ENCODE assay signal across 11 mouse cellular contexts in the genomic region with DNA sequence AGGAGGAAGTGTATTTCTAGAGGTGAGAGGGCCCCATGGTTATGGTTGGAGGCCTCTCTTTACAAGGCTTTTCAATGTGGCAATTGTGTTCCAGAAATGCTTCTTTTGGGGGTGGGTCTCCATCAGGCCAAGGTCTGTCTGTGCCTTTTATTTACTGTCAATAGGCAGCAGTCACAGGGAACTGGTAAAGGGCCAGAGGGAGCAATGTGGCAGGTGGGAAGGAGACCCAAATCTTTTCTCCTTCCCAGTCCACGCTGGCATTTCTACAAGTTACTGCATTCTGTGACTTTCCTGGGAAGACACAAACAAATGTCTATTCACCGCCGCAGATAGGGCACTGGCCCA.
A peak's percentile ranks its signal among the peaks of the same experiment; 100 is the strongest.
DNase-seq lines count a peak whose midpoint lies in the region; ATAC-seq lines count a peak whose summit lies in the region.
"Had no signal": no experiment of that assay in that cellular context is flagged by ENCODE, and none has a peak within 500 bp of the region (broad histone marks: within the 10 kb centered on the region; RNA-seq: fewer than 3 reads in every experiment).

No protein-coding gene starts in this region.

- peak; percentile 58 to 65 for DNase-seq in cerebellum, postnatal 10 days
- DNase-seq in cerebellum, adult 9-10 months, result no peak
- DNase-seq in embryonic facial prominence, embryonic 14.5 days (ENCODE audit: low spot score), result no peak
- DNase-seq in midbrain, embryonic 14.5 days, result no peak
- DNase-seq in yolk sac, embryonic 10.5 days (ENCODE audit: low spot score), result no peak
- no peak for DNase-seq in ovary, postnatal 10 days (ENCODE audit: low spot score)
- no peak for DNase-seq in thymus, postnatal 14 days
- DNase-seq: cerebellum, adult 8-10 months had no signal

- H3K9me3 ChIP-seq in embryonic facial prominence, embryonic 14.5 days (ENCODE audit: control insufficient read depth, low read length), result 0 out of 2 replicates have a peak, but pooled peaks cover 3% of the 10 kb centered on the region
- 0 out of 2 replicates have a peak, but pooled peaks cover under 1% of the 10 kb centered on the region for H3K9me3 ChIP-seq in hindbrain, embryonic 12.5 days (replicated peaks)
- H3K9me3 ChIP-seq in midbrain, embryonic 14.5 days (ENCODE audit: control insufficient read depth, low read length), result no peaks in the 10 kb centered on the region
- H3K9me3 ChIP-seq: heart, embryonic 10.5 days had no signal

- H3K36me3 ChIP-seq in embryonic facial prominence, embryonic 14.5 days (ENCODE audit: control insufficient read depth, insufficient read depth, low read length), result no peaks in the 10 kb centered on the region
- H3K36me3 ChIP-seq in hindbrain, embryonic 12.5 days, result no peaks in the 10 kb centered on the region
- H3K36me3 ChIP-seq in midbrain, embryonic 14.5 days (ENCODE audit: control insufficient read depth, insufficient read depth, low read length), result no peaks in the 10 kb centered on the region
- H3K36me3 ChIP-seq: heart, embryonic 10.5 days had no signal

- no peak overlapping the region for H3K4me2 ChIP-seq in embryonic facial prominence, embryonic 14.5 days (ENCODE audit: low read depth, low read length)
- peak overlapping the region; percentile 44 for H3K4me2 ChIP-seq in hindbrain, embryonic 12.5 days (replicated peaks)
- H3K4me2 ChIP-seq in midbrain, embryonic 14.5 days (ENCODE audit: low read length), result peak overlapping the region; percentile 51; the same call in 1 of the 2 replicates

- 91% methylated on average over 3 of the region's 3 CpGs for WGBS in embryonic facial prominence, embryonic 14.5 days
- 49% methylated on average over 3 of the region's 3 CpGs for WGBS in hindbrain, embryonic 12.5 days
- 37% methylated on average over 3 of the region's 3 CpGs for WGBS in midbrain, embryonic 14.5 days

- no peaks in the 10 kb centered on the region for H3K27me3 ChIP-seq in embryonic facial prominence, embryonic 14.5 days (replicated peaks; ENCODE audit: control insufficient read depth, insufficient read depth, low read length)
- no peaks in the 10 kb centered on the region for H3K27me3 ChIP-seq in hindbrain, embryonic 12.5 days
- no peaks in the 10 kb centered on the region for H3K27me3 ChIP-seq in midbrain, embryonic 14.5 days (ENCODE audit: control insufficient read depth, insufficient read depth, low read length)

- H3K4me1 ChIP-seq in embryonic facial prominence, embryonic 14.5 days (ENCODE audit: control insufficient read depth, insufficient read depth, low read length), result peaks cover 8% of the 10 kb centered on the region
- H3K4me1 ChIP-seq in hindbrain, embryonic 12.5 days, result peaks cover 34% of the 10 kb centered on the region
- peaks cover 21% of the 10 kb centered on the region for H3K4me1 ChIP-seq in midbrain, embryonic 14.5 days (ENCODE audit: control insufficient read depth, insufficient read depth, low read length)

- no peak overlapping the region for H3K4me3 ChIP-seq in embryonic facial prominence, embryonic 14.5 days (ENCODE audit: low read depth, low read length)
- H3K4me3 ChIP-seq in hindbrain, embryonic 12.5 days, result no peak overlapping the region
- no peak overlapping the region for H3K4me3 ChIP-seq in midbrain, embryonic 14.5 days (replicated peaks; ENCODE audit: low read depth, low read length)
- H3K4me3 ChIP-seq: heart, embryonic 10.5 days had no signal

- ATAC-seq in embryonic facial prominence, embryonic 14.5 days (ENCODE audit: low read depth), result no peak
- ATAC-seq in hindbrain, embryonic 12.5 days (ENCODE audit: low FRiP score), result no peak; the same call in 1 of the 2 replicates
- peak; percentile 38 for ATAC-seq in midbrain, embryonic 14.5 days (ENCODE audit: low FRiP score, low TSS enrichment)

- H3K9ac ChIP-seq in embryonic facial prominence, embryonic 14.5 days (ENCODE audit: low read depth, low read length), result no peak overlapping the region
- no peak overlapping the region for H3K9ac ChIP-seq in hindbrain, embryonic 12.5 days
- peak overlapping the region; percentile 46; the same call in 1 of the 2 replicates for H3K9ac ChIP-seq in midbrain, embryonic 14.5 days (replicated peaks; ENCODE audit: low read length)
- H3K9ac ChIP-seq: liver, embryonic 14.5 days had no signal

- peak overlapping the region; percentile 7; the same call in 1 of the 2 replicates for H3K27ac ChIP-seq in embryonic facial prominence, embryonic 14.5 days (replicated peaks; ENCODE audit: low read depth, low read length)
- peak overlapping the region; percentile 90 for H3K27ac ChIP-seq in hindbrain, embryonic 12.5 days
- H3K27ac ChIP-seq in midbrain, embryonic 14.5 days (replicated peaks; ENCODE audit: low read depth, low read length), result peak overlapping the region; percentile 95
- H3K27ac ChIP-seq: liver, embryonic 14.5 days had no signal

Comparison
In these comparisons a context has a peak if more than half of its experiments do, and no peak if none do; other contexts are left out.
1. DNase-seq: peak in cerebellum, postnatal 10 days (2 of 2); none in cerebellum, adult 9-10 months (single experiment), embryonic facial prominence, embryonic 14.5 days (single experiment), midbrain, embryonic 14.5 days (single experiment), yolk sac, embryonic 10.5 days (single experiment), ovary, postnatal 10 days (single experiment) and thymus, postnatal 14 days (single experiment).
2. H3K27ac ChIP-seq: peak in every context shown above with its lines; median percentile 95 in midbrain, embryonic 14.5 days; 90 in hindbrain, embryonic 12.5 days; 7 in embryonic facial prominence, embryonic 14.5 days.